Mouse (Mus musculus): ENCODE results near the gene Atxn7l1.

Gene Atxn7l1

DNA sequence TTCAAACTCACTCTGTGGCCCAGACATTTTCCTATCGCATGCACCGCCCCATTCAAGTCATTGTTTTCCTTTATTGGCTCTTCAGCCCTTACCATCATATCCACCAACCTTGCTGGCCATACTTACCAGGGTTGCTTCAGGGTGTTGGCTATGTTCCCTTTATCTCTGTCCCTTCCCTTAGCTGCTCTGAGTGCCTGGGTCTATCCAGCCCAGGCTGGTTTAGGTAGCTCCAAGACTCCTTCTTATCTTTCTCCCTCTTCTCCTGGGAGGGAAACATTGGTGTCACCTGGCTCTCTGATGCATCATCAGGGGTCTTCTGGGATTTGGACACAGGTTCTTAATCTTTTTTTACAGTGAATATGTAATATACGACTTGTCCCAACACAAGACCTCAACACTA is 36.6 kb downstream of the Atxn7l1 start:
- DNase-seq, result no peak

DNA sequence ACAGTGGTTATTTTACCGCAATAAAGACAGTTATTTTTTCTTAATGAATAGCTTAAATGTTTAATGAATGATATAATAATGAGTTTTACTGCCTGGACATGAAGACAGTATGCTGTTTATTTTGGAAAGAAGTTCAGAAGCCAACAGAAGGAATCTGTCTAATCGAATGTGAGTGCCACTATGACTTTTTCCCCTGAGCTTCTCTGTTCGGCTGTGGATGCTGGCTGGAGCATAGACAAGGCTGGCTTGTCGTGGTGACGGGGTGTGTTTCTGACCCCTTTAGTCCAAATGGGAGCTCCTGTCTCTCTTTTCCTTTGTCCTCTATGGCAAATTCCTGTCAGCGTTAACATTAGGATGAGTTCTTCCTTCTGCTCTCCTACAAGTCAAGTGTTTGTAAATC is 37.6 kb downstream of the Atxn7l1 start:
- no peak for DNase-seq

DNA sequence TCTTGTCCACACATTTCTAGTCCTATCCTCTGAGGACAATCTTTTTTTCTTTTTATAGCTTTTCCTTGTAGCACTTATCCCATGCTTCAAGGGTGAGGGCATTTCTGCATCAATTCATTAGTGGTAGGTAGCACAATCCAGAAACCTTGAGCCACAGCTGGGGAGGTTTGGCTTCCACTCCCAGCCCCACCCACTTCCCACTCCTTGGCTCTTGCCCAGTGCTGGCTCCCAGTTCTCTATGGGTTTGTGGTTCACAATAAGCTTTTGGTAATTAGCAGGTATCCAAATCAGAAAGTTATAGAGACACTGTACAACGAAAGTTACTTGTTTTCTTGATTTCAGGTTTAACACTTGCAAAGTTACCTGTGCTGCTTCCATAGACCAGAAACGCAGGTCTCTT is 38.8 kb downstream of the Atxn7l1 start:
- DNase-seq, result no peak

DNA sequence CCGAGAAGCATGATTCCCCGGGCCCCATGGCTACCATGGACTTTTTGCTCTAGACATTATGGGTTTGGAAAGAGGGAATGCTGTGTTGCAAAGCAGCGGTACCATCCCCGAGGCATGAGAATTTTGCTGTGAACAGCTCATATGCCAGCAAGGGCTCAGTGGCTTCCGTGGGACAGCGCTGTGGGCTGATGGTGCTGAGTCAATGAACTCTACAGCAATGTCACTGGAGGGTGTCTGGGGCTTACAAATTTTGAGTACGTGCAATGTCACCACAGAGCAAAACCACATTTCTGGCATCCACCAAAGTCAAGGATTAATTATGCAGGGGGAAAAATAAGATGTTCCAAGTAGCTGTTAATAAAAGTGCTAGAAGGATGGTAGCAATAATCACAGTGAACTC is 42.6 kb downstream of the Atxn7l1 start:
- no peak for DNase-seq

DNA sequence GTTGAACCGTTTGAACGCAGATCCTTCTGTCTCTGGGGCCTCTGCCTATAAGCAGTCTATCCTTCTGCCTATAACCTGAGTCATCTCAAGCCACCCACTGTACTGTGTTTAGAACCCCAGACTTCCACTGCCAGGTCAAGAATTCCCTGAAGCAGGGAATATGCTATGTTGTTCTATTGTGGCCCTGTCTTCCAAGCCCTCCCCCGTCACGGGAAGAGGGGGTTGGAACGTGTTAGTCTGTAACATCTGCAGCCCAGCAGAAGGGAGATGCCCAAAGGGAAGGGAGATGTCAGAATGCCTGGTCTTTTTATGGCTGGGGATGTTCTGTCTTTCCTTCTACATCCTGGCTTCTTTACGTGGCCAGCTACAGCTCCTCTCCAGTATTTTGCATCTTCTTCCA is 43.1 kb downstream of the Atxn7l1 start:
- no peak for DNase-seq

DNA sequence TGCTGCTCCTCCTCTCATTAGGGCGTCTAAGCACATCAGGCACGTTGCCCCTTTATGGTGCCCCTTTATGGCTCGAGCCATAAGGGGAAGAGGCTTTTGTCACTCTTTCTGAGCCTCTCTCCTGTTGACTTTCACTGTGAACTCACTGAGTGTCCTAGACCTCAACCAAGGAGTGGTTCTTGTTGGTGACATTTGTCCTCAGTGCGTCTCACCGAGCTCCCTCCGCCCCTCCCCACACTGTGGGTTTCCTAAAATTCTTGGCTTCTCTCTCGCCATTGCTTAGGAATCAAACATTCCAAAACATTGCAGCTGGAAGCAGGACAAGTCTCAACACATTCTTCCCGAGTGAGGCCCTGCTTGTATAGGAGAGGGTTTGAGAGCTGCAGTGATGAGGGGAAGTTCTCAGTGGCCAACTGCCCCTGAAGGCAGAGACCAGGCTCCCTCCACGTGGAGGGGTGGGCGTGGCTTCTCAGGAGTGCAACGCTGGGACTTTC is 46.0 kb downstream of the Atxn7l1 start:
- peak; percentile 79 for DNase-seq

DNA sequence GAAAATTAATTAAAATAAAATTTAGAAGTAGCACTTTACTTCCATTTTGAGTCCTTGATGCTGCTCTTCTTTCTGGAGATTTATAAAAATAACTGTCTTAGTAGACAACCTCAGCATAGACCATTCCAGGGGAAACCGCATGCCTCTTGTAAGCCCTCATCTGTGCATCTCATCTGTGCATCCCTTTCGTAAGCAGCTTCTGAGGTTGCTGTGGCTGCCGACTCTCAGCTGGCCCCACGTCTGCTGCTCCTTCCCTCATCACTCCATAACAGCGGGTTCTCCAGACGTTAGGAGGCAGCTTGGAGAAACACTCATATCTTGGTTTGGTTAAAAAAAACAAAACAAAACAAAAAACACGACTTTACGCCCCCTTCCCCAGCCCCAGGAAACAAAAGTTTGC is 47.7 kb downstream of the Atxn7l1 start:
- no peak for DNase-seq

DNA sequence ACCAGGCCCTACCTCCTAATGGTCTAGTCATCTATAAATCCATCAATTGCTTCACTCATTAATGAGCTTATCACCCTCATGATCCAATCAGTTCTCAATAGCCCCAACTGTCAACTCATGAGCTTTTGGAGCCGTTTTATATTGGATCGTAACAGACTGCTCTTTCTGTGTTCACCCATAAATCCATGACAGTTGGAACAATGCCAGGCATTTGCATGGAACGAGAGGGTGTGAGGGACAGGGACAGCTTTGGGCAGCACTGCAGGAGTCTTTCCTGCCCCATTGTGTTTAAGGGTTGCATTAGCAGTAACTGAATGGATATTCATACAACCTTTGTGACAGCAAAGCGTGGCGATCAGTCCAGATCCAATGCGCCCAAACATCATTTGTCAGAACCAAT is 49.8 kb downstream of the Atxn7l1 start:
- DNase-seq, result no peak

DNA sequence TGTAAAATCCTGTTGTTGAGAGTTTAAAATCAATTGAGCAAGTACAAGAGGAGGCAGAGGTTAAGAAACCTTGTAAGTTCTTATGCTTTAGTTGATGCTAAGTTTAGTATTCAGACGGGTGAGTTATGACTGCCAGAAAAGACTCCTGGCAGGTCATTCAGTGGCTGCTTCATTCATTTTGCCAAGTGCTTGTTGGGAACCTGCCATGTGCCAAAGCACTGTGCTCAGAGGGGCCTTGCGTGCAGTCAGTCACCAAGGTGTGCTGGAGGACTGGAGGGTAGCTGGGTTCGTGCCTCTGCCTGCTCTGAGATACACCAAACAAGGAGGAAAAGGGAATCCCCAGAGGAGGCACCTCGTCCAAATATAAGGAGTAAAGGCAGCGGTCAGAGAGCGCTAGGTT is 50.3 kb downstream of the Atxn7l1 start:
- DNase-seq, result no peak

DNA sequence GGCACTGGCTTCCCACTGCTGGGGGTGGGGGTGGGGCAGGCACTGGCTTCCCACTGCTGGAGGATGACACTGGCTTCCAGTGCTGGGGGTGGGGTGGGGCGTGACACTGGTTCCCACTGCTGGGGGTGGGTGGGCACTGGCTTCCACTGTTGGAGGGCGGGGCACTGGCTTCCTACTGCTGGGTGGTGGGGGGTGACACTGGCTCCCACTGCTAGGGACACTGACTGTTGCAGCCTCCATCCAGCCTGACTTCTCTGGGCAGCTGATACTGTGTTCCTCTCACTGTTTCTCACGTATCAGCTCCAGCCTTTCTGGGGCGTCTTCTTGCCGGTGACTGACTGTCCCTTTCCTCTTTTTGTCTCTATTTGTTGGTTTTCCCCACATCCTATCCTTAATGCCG is 53.6 kb downstream of the Atxn7l1 start:
- DNase-seq, result no peak

DNA sequence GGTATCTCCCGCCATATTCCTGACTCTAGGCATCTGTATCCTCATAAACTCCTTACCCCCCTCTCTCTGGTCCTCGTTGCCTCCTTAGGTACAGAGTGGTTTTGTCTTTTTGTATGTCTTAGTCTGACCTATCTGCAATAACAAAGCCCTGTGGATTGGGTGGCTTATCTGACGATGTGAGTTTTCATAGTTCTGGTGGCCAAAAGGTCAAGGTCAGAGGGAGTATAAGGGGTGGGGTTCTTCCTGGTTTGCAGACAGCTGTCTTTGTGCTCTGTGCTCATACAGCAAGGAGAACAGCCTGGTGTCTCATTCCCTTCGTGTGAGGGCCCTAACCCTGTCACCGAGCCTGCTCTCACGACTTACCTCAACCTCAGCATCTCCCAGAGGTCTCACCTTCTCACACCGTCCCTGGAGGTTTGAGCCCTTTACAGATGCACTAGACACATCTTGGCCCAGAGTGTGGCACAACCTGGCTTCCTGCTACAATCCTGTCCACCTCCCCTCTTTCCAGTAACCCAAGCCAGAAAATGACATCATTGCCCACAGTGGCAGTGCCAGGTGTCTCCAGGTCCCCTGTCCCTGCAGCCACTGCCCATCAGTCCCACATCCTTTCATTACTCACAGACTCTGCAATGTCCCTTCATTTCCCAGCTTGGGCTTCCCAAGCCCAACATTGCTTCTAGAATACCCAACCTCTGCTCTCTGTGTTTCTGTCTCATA is 54.2 kb downstream of the Atxn7l1 start:
- no peak for DNase-seq

DNA sequence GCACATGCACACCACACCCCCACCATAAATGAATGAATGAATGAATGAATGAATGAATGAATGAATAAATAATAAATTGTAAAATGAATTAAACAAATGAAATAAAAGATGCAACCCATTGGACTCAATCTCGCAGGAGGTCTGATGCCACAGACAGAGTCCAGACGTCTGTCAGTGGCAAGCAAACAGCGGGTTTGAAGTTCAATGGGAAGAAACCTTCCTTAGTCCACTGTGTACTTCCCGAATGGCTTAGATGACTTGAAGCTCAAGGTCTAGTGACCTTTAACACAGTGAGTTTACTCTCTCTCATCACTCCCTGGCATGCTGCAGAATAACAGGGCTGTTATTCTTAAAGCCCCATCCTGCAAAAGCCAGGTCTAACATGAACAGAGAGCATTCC is 57.8 kb downstream of the Atxn7l1 start:
- DNase-seq, result no peak

DNA sequence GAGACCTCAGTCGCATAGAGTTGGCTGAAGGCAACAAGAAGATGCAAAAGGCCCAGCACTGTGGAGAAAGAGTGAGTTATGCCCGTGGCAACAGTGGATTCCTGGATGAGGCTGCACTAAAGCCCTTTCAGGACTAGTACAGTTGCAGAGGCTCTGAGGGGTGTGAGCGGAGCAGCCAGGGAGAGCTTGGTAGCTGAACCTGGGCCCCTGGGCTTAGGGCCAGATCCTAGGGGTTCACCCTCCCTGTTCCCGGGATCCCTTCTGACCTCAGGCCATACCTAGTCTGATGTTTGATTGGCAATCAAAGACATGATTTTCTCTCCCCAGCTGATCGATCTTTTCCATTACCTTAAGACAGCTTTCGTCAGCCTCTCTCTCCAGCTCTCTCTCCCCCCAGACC is 58.8 kb downstream of the Atxn7l1 start:
- no peak for DNase-seq

DNA sequence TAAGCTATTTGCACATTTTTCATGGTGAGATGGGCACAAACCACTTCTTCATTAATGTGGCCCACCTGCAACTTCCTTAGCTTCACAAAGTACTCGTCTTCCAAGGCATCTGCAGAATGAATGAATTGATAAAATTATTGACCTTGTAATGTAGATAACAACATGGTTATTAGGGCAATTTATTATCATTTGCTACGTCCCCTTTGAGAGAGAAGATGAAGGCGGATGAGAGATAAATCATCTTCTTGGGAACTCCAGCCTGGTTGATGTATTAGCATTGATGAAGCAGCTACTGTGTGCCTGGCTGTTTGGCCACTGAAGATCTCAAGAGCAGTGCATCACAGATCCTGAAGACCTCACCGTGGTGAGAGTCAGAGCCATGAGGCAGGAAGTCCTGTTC is 63.4 kb downstream of the Atxn7l1 start:
- DNase-seq, result no peak

DNA sequence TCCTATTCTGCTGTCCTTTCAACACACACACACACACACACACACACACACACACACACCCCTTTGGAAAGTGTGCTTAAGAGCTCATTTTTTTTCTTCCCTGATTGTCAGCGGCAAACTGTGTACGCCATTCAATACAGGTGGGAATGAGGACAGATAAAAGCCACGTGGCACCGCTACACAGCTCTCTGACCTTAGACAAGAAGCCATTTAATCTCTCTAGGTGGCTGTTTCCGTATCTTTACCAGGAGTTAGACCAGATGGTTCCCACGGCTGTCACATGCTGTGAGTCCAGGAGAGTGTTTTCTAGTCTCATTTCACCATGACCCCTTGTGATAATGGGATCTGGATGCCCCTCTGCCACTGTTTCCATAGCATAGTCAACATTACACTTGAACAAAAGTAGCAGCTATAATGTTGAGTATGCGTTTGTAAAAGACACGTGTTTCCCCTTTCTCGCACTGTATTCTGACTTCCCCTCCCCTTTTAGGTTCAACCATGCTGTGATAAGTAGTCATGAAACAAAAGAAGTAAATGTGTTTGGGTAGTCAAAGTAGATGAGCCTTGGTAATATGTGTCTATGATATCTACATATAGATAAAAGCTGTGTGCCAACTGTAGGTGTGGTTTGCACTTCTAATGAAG is 70.8 kb downstream of the Atxn7l1 start:
- DNase-seq, result no peak

DNA sequence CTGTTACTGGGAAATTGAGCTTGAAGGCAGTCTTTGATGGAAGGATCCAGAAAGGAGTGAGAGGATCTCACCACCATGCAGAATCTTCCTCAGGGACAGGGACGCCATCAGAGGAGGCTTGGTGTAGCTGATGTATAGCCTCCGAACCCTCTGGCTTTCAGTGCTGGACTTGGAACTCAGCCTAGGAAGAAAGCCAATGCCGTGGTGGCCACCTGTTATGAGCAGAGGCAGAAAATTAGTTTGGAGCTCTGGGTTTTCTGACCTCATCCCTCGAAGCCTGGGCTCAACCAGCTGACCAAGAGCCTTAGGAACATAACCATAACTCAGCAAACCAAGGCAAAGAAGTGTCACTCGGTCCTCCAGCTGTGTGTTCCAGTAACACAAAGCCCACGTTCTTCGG is 71.9 kb downstream of the Atxn7l1 start:
- DNase-seq, result no peak

DNA sequence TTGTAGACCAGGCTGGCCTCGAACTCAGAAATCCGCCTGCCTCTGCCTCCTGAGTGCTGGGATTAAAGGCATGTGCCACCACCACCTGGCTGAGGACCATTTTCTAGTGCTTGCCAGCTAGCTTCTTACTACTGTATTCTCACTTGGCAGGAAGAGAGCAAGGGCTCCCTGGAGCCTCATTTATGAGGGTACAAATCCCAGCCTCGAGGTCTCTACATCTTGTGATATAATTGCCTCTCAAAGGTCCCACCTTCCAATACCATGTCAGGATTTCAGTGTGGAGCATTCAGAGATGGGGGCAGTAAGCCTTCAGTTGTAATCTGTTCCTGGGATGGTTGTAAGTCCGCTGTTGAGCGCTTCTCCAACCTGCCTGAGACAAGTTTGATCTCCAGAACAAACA is 72.6 kb downstream of the Atxn7l1 start:
- no peak for DNase-seq

DNA sequence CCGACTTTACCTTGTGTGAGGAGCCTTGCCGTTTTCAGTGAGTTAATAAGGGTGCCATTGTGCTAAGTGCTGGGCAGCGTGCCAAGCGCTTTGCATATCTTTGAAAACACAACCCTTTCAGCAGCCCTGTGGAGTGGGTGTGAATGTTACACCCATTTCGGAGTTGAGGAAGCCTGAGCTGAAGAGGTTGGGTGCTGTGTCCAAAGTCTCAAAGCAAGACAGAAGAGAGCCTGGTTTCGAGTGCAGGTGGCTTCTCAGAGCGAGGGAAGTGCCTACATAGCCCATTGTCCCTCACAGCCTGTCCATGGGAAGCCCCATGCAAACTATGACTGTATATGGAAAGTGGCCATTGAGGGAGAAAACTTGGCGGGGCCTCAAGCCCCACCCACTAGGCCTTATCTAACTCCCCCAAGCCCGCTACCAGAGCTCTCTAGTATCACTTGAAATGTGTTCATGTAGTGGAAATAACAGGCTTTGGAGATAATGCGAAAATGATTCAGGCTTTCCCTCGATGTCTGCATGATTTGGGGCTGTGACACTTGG is 73.1 kb downstream of the Atxn7l1 start:
- DNase-seq, result peak; percentile 53

DNA sequence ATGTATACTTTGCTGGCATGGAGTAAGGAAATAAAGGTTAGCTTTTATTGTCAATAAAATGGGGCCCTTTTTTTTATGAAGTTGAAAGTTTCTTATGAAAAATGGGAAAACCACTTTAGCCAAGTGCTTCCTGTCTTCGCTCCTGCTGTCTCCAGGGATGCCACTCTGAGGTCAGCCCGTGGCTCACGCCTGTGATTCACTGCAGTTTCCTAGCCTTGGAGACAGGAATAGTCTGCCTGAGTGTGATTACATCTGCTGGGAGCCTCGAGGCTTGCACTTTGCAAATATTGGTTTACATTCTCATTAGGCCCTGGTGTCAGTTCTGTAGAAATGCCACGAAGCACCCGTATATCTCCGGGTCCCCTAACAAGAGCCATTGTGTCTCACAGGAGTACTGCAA is 74.7 kb downstream of the Atxn7l1 start:
- DNase-seq, result no peak

DNA sequence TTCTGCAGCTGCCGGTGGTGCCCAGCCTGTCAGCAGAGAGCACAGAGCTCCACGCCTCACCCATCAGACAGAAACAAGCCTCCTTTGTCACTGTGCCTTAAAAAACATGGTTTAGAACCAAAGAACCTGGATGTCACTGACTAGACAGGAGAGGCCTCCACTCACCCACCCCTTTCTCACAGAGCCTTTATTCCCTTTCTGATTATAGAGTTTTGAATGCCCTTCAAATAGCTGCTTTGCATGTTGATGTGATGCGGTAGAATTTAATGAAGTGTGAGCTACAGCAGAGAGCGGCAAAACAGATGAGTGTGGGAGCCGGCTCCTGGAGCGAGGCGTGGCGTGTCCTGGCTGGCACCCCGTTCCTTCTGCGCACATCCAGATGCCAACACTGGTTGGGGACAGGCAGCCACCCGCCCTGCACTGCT is 77.6 kb downstream of the Atxn7l1 start:
- peak; percentile 38 for DNase-seq

DNA sequence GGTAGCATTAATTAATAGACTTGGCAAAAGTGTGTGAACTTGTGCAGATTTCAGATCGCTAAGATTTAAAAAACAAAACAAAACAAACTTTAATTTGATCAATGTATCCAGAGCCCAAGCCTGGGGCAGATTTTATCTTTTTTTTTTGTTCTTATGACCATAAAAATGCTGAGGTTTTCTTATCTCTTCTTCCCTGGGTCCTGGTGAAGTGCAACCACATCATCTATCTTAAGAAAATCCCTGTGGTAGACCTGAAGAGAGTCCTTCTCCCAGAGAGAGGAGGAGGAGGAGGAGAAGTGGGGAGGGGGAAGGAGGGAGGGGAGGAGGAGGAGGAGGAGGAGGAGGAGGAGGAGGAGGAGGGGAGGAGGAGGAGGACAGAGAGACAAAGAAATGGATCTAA is 78.5 kb downstream of the Atxn7l1 start:
- DNase-seq, result no peak

DNA sequence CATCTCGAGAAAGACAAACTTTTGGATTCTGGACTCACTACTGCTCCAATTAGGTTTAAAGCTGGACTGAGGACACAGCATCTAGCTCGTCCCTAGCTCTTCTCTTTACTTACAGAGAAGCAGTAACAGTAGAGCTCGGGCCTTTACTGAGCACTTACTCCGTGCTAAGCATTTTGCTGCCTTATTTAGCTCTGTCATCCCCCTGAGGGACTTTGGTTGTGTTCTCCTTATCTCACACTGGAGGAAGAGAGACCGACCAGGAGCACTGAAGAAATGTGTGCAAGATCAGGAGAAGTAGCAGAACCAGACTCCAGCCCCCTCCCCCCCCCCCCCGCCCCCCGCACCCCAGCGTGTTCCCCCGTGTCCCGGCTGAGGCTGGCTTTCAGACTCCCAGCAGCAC is 79.1 kb downstream of the Atxn7l1 start:
- no peak for DNase-seq

DNA sequence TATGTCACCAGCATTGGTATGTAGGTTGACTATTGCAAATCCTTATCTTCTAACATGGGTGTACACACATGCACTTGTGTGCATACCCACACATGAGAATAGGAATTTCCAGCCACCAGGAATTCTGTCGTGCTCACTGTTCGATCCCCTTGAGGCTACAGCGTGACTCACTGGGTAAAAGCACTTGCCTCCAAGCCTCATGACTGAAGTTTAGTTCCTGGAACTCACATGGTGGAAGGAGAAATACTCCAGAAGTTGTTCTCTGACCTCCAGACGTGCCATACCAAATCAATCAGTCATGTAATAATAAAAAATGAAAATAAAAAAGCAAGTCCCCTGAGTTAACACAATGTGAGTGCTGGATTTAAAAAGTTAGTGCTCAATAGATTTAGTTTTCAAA is 87.8 kb downstream of the Atxn7l1 start:
- no peak for DNase-seq

DNA sequence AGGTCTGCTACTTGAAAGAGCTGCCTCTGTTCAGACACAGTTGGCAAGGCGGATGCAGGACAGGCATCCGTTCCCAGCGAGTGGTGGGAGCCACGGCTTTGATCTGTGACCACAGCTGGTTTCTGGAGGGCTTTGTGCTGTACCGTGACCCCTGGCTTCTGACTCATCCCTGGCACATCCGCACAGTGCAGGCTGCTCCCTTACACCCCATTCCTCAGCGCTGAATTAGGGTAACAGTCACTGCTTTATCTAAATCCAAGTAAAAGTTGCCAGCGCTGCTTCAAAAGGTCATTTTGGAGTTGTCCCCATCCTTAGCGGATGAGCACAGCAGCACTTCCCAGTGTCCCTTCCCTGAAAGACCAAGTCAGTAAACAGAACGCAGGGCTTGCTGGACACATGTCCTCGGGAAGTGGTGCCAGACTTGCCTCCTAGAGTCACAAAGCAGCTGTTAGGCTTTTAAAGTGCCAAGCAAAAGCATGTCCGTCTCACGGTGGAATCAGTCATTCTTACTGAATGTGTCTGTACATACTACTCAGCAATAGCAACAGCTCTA is 88.4 kb downstream of the Atxn7l1 start:
- peak; percentile 86 for DNase-seq

Data from lung, postnatal 10 days (tissue).